Mouse (Mus musculus) liver, postnatal 0 days (tissue): Measurements from ENCODE around the gene Mks1.

ENCODE experiments used
- CTCF ChIP-seq: sonication (generic); IDR thresholded peaks from 2 replicates; pipeline ENCODE4 v1.5.1; 2016; ENCODE audit warnings: antibody characterized with exemption, low read depth
- EP300 ChIP-seq: IDR thresholded peaks from 2 replicates; pipeline ENCODE4 v1.6.1; 2016; ENCODE audit warnings: antibody characterized with exemption, low read depth, mild to moderate bottlenecking

GRCm38 (mm10) chr11:87841436-87841835, 11.6 kb upstream of the Mks1 start:
- TF ChIP-seq CTCF (no peak), EP300 (no peak)
